Mouse (Mus musculus): ENCODE measurements at regions not wholly inside any gene's neighbourhood (a gene's known extent, or its start where the extent isn't known, plus 50 kb on each side); places are given as distances from the start of the nearest gene placed in this dataset.

GRCm38 (mm10) chr14:76880851-76881250 lies 155.7 kb upstream of the Ccdc122 start:
- TF ChIP-seq POLR2A (IDR thresholded peaks at IDR 0.05; ENCODE audit: extremely low read depth, insufficient read depth, low read length) (no peak), CTCF (IDR thresholded peaks at IDR 0.05; ENCODE audit: extremely low read depth, insufficient read depth, low read length) (no peak)
